Mouse (Mus musculus): ENCODE measurements around the gene Unc93a. TPM values are rescaled to one million over a fixed set of nuclear protein-coding genes. Genes with fewer than 3 reads are reported as not detected.
"Not testable (repeated sequence)": the region's sequence is repeated elsewhere in the genome, so short reads cannot be mapped to it uniquely, and the experiment has no call there.

The Unc93a gene
- not detected in 2 replicates for polyA plus RNA-seq (2016; fragmentation: Nextera tagmentation; extraction: Ambion mirVana)

DNA sequence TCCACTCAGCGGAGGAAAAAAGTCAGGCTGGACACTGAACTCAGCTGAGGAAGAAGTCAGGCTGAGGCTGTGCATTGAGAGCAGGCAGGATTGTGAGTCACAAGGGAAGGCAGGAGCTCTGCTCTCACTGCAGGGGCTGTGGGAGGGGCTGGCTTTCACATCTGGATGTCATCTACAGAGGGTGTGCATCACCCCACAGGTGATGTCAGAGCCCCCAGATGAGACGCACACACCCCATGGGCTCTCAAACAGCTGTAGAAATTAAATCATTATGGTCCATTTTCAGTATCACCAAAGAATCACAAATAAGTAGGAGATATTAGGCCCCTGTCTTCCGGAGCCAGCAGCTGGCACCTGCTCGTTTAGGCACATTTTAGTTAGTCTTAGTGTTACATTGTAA lies at the start of gene Unc93a:
Unc93a (minus strand) TSS at position 101 of the 400 bp plus-strand sequence.
- not testable (repeated sequence) for H3K9ac ChIP-seq; H3K4me1 ChIP-seq; H3K4me2 ChIP-seq; H3K9me3 ChIP-seq (replicated peaks); H3K27me3 ChIP-seq (replicated peaks); H3K4me3 ChIP-seq; H3K27ac ChIP-seq; ATAC-seq; H3K36me3 ChIP-seq
- WGBS (ENCODE audit: insufficient replicate concordance) = 66% methylated on average over 3 of the region's 4 CpGs

DNA sequence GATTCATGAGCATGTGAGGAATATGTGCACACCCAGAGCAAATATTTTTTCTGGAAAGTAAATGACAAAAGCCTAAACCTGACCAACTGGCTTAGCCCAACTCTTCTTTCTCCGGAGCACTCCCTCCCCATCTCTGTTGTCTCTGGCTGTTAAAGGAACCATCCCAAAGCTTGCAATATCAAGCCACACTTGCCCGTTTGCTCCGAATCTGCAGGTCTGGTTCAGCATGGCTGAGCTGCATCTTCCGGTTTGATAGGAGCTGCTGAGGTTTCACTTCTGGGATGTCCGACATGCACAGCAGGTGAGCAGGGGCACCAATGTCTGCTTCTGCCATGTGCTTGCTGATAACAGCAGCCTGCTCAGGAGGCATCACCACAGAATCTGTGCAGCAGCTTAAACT lies 48.9 kb upstream of the Unc93a start:
- H3K27ac ChIP-seq; H3K27me3 ChIP-seq (replicated peaks); ATAC-seq; H3K4me3 ChIP-seq; H3K9ac ChIP-seq; H3K4me1 ChIP-seq; H3K4me2 ChIP-seq; H3K36me3 ChIP-seq: not testable (repeated sequence)
- 76% methylated on average over 5 of the region's 5 CpGs for WGBS (ENCODE audit: insufficient replicate concordance)
- peaks cover 36% of the 10 kb centered on the region for H3K9me3 ChIP-seq (replicated peaks)

DNA sequence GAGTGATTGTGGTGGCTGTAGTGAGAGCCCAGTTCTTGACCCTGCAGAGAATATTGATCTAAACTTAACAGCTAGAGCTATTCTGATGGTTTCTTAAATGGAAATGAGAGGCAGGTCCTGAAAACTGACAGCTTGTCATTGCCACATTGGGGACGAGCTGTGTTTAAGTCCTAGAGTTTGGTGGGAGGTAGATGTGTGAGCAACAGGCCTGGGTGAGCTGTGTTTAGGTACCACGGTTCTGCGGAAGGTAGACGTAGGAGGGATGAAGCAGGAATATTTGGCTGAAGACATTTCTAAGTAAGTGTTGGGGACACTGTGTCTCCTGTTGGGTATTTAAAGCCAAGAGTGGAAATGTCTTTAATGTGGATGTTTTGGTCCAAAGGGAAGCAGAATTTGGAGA lies 47.4 kb upstream of the Unc93a start:
- WGBS (ENCODE audit: insufficient replicate concordance) = 71% methylated on average over 4 of the region's 4 CpGs
- H3K9me3 ChIP-seq (replicated peaks) = peaks cover 28% of the 10 kb centered on the region
- H3K4me2 ChIP-seq; ATAC-seq; H3K27me3 ChIP-seq (replicated peaks); H3K4me1 ChIP-seq; H3K4me3 ChIP-seq; H3K27ac ChIP-seq; H3K36me3 ChIP-seq; H3K9ac ChIP-seq: not testable (repeated sequence)

DNA sequence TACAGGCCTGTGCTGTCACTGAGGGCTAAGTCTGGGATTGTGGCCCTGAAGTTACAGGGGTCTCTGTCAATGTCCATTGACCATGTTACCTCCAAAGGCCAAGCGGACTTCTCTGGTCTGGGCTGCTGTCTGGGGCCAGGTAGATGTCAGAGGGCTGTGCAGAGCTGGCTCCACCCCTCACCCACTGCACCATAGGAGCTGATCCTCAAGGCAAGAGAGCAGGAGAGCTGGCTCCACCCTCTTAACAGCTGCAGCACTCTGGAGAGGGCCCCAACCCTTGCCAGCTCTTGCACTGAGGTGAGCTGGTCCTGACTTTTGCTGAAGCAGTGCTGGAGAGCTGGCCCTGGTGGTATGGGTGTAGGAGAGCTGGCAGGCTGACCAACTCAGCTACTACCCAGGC lies 46.2 kb upstream of the Unc93a start:
- peak; percentile 48 for ATAC-seq
- not testable (repeated sequence) for H3K4me2 ChIP-seq; H3K4me1 ChIP-seq; H3K27ac ChIP-seq; H3K9ac ChIP-seq; H3K27me3 ChIP-seq (replicated peaks); H3K36me3 ChIP-seq; H3K4me3 ChIP-seq
- 45% methylated on average over 1 of the region's 1 CpGs for WGBS (ENCODE audit: insufficient replicate concordance)
- peaks cover 23% of the 10 kb centered on the region for H3K9me3 ChIP-seq (replicated peaks)

DNA sequence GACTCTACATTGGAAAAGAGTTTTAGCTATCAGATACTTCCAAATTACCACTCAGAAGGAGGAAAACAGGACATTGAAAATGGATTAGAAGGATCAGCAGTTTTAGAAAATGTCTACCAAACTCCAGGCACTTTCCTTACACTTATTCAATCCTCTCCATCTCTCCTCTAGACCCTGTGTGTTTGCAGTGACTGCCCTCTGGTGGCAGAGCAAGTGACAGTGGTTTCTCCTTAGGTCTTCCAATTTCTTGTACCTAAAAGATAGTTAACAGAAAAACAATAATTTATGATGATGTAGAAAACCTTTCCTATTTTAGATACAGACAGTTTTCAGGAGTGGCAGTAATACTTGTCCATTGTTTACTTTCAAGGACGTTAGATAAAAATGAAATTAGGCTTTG lies 44.0 kb upstream of the Unc93a start:
- H3K27ac ChIP-seq; ATAC-seq; H3K36me3 ChIP-seq; H3K9ac ChIP-seq; H3K27me3 ChIP-seq (replicated peaks); H3K4me2 ChIP-seq; H3K4me3 ChIP-seq; H3K9me3 ChIP-seq (replicated peaks); H3K4me1 ChIP-seq: not testable (repeated sequence)
- WGBS (ENCODE audit: insufficient replicate concordance) = 22% methylated on average over 1 of the region's 1 CpGs

DNA sequence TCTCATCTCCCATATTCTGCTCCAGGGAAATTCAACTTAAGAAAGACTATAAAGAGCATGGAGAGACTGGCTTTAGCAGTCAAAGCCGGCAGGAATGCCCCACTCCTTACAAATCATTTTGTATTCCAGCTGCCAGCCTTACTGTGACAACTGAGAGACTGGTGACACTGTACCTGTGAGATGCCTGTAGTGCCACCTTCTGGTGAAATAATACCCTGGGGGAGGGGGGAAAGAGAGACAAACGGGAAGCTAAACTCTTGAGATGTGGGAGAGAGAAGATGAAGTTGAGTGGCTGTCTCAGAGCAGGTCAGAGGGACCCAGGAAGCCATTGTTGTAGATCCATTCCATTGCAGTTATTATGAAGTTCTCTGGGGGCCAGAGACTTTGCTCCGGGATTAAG lies 42.4 kb upstream of the Unc93a start:
- H3K4me1 ChIP-seq; ATAC-seq; H3K4me3 ChIP-seq; H3K9ac ChIP-seq; H3K4me2 ChIP-seq; H3K27ac ChIP-seq; H3K36me3 ChIP-seq; H3K9me3 ChIP-seq (replicated peaks); H3K27me3 ChIP-seq (replicated peaks): not testable (repeated sequence)
- 40% methylated on average over 2 of the region's 3 CpGs for WGBS (ENCODE audit: insufficient replicate concordance)

DNA sequence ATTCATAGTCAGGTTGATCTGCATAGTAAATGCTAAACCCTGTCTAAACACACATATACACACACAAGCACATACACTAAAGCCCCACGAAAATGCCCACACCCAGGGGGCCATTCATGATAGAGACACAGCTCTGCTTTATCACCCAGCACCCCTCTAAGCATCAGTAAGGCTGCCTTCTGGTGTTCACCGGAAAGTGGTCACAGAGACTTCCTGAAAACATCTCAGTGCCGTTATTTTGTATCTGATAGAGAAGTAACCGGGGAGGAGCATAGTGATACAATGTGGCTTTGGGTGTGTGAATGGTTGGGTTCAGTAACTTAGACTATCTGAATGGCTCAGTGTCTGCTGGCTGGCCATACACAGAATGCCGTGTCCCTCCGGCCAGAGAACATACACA lies 42.0 kb upstream of the Unc93a start:
- not testable (repeated sequence) for H3K4me1 ChIP-seq; H3K27ac ChIP-seq; H3K9me3 ChIP-seq (replicated peaks); H3K4me3 ChIP-seq; H3K36me3 ChIP-seq; ATAC-seq; H3K27me3 ChIP-seq (replicated peaks); H3K4me2 ChIP-seq; H3K9ac ChIP-seq
- WGBS (ENCODE audit: insufficient replicate concordance) = 56% methylated on average over 6 of the region's 6 CpGs

DNA sequence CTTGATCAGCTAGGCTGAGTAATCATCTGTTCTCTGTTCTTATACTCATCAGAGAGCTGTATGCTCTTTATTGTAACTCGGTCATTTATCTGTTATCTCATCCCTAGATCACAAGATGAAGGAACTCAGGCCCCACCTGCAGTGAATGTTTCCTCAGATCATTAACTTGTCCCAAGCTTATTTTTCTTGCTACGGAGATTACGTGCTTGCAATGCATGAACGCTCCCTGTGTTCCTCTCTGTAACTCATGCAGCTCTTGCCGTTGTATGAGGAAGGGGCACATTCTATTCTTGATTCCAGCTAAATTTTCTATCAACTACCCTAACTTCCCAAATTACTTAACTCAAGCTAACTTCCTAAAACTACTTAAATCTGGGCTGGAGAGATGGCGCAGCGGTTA lies 14.5 kb upstream of the Unc93a start:
- not testable (repeated sequence) for H3K27me3 ChIP-seq (replicated peaks); H3K36me3 ChIP-seq; H3K9ac ChIP-seq; H3K4me2 ChIP-seq; H3K9me3 ChIP-seq (replicated peaks); H3K4me3 ChIP-seq; H3K4me1 ChIP-seq; ATAC-seq; H3K27ac ChIP-seq
- 76% methylated on average over 7 of the region's 7 CpGs for whole genome bisulfite sequencing (ENCODE audit: insufficient replicate concordance)

DNA sequence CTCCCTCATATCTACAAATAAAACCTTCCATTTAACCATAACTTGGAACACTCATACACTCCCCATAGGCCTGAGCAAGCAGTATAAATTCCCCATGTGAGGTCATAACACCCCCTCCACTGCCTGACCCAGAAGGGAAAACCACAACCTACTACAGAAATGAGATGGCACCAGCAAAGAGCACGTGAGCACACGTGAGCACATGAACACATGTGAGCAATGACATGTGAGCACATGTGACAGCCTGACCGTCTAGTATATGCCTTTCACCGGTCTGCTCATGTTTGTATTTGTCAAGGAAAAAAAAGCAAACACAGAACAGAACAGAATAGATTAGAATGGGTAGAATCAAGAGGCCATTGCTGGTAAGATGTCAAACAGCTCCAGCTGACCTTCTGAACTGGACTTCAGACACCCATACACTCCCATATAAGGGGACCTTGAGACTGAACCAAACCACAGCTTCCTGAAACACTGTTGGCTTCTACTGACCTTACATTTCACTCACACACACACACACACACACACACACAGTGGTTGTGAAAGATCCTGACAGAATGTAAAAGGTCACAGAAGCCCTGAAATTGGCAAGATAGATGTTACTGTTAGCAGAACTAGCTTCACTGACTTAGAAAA lies 13.1 kb upstream of the Unc93a start:
- H3K4me2 ChIP-seq; H3K27ac ChIP-seq; H3K9ac ChIP-seq; H3K9me3 ChIP-seq (replicated peaks); H3K36me3 ChIP-seq; H3K27me3 ChIP-seq (replicated peaks); H3K4me3 ChIP-seq; H3K4me1 ChIP-seq; ATAC-seq: not testable (repeated sequence)
- 51% methylated on average over 4 of the region's 4 CpGs for WGBS (ENCODE audit: insufficient replicate concordance)

DNA sequence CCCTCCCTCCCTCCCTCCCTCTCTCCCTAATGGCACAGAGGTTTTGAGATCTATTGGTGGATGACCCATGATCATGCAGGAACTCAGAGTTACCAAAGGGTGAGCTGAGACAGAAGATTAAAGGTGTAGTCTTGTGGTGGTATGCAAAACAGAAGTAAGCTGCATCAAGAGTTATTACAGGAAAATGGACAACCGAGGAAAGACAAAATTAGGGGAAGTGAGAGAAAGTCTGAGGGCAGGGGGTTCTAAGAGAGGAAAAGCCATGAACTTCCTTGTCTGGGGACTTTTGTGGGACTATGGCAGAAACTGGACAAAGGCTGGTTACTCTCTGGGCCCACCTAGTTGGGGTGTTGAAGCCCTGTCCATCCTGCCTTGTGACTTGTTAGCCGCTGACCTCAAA lies 11.1 kb upstream of the Unc93a start:
- no CpG with 5 or more reads among the region's 2 CpGs for WGBS (ENCODE audit: insufficient replicate concordance)
- not testable (repeated sequence) for H3K27me3 ChIP-seq (replicated peaks)

DNA sequence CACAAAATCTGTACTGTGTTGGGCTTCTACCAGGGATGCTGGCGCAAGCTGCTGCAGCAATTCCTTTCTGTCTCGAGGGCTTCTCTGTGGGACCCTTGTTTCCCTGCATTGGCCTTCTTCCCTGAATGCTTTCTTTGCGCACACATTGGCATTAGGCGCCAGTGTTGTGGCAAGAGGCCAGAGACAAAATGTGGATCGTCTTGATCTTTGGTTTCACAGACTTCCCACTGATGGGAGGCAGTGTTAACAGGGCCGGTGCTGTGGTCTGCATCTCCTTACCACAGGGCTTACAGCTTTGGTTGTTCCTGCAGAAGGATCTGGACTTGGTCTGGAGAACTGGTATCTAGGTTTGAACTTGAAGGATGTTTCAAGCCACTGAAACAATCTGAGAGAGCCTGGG lies 3.7 kb upstream of the Unc93a start:
- not testable (repeated sequence) for H3K9ac ChIP-seq, H3K36me3 ChIP-seq
- 59% methylated on average over 2 of the region's 6 CpGs for WGBS (ENCODE audit: insufficient replicate concordance)

More for the DNA sequence above, 11.1 kb upstream of the Unc93a start:
- H3K4me3 ChIP-seq; ATAC-seq; H3K27ac ChIP-seq; H3K4me1 ChIP-seq; H3K36me3 ChIP-seq; H3K9me3 ChIP-seq (replicated peaks); H3K4me2 ChIP-seq; H3K9ac ChIP-seq: not testable (repeated sequence)

DNA sequence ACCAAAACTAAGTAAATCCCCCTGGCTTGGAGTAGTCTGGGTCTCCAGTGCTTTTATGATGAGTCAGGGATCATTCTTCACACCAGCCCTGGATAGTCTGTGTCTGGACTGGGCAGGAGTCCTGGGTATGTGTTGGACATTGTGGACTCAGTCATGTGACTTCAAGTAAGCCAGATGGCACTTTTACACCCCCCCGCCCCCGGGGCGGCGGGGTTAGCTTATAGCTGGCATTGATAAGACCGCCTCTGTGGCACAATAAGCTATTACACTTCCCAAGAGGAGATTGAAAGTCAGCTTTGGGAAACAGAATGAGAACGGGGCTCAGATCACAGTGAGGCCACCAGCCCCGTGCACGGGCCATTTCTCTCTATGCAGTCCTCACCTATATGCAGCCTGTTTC lies 742 bp upstream of the Unc93a start:
- not testable (repeated sequence) for H3K4me2 ChIP-seq; H3K27ac ChIP-seq; H3K4me3 ChIP-seq; H3K4me1 ChIP-seq; H3K9me3 ChIP-seq (replicated peaks); H3K36me3 ChIP-seq; H3K9ac ChIP-seq; H3K27me3 ChIP-seq (replicated peaks); ATAC-seq
- WGBS (ENCODE audit: insufficient replicate concordance) = 70% methylated on average over 8 of the region's 8 CpGs

More for the DNA sequence above, 3.7 kb upstream of the Unc93a start:
- not testable (repeated sequence) for ATAC-seq; H3K27me3 ChIP-seq (replicated peaks); H3K4me2 ChIP-seq; H3K4me1 ChIP-seq; H3K27ac ChIP-seq; H3K9me3 ChIP-seq (replicated peaks); H3K4me3 ChIP-seq

DNA sequence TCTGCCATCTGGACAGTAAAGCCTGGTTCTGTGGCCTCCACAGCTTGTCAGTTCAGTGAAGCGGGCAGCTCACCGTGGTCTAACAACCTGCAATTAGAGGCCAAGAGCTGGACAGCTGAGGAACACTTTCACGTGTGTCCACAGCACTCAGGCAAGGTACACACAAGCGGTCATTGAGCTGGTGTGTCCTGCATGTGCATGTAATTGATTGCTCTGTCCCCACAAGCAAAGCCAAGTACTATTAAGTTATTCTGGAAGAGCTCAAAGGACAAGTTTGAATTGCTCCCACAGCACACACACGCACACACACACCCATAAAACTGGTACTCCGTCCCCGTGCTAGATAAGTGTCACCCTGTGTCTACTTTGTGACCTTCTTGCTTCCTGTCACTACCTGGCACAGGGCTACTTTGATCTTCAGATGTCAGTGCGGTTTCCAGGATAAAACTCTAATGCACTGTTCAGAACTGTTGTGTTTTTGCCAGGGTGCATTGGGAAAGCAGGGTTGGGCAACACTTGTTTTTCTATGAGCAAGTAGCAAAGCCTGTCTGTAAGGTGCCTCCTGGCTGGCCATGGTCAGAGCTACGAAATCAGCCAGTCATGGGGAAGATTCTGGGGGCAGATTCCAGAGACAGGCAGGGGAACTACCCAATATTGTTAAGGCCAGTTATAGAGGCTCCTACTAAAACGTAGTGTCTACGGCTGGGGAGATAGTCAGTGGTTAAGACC lies 1.7 kb downstream of the Unc93a start:
- not testable (repeated sequence) for H3K4me2 ChIP-seq; H3K9ac ChIP-seq; H3K36me3 ChIP-seq; H3K27ac ChIP-seq; ATAC-seq; H3K9me3 ChIP-seq (replicated peaks); H3K4me1 ChIP-seq; H3K4me3 ChIP-seq; H3K27me3 ChIP-seq (replicated peaks)
- WGBS (ENCODE audit: insufficient replicate concordance) = 54% methylated on average over 9 of the region's 11 CpGs
